Mouse (Mus musculus) thymus, adult 2 months (tissue): ENCODE measurements at regions not wholly inside any gene's neighbourhood (a gene's known extent, or its start where the extent isn't known, plus 50 kb on each side); places are given as distances from the start of the nearest gene placed in this dataset.

Experiments
- CTCF ChIP-seq: fragments of 200-500 bp; IDR thresholded peaks from 2 replicates; pipeline ENCODE4 v1.5.1; 2012; ENCODE audit warnings: mild to moderate bottlenecking, control low read depth, low read length, moderate library complexity, borderline replicate concordance; ENCODE audit not compliant: control insufficient read depth, poor library complexity, insufficient read depth; ENCODE audit errors: extremely low read depth
- POLR2A ChIP-seq: fragments of 200-500 bp; IDR thresholded peaks from 2 replicates; pipeline ENCODE4 v1.6.1; 2012; ENCODE audit warnings: mild to moderate bottlenecking, low read length, control low read depth, moderate library complexity; ENCODE audit not compliant: control insufficient read depth, poor library complexity, insufficient read depth; ENCODE audit errors: extremely low read depth

- TF ChIP-seq CTCF = no peak
- TF ChIP-seq POLR2A = no peak
These were observed 70.2 kb upstream of the Slc13a1 start for GRCm38 (mm10) chr6:24238054-24238453.
